Mouse (Mus musculus) frontal cortex, adult (tissue): ENCODE results near the gene Cfap20.

Experiments used
- ATAC-seq: cut with Nextera tagmentation; 2 replicates; pipeline ENCODE4 v1.9.2; 2017; ENCODE audit warnings: mild to moderate bottlenecking, moderate library complexity, mixed read lengths; ENCODE audit not compliant: low TSS enrichment

The Cfap20 gene

DNA sequence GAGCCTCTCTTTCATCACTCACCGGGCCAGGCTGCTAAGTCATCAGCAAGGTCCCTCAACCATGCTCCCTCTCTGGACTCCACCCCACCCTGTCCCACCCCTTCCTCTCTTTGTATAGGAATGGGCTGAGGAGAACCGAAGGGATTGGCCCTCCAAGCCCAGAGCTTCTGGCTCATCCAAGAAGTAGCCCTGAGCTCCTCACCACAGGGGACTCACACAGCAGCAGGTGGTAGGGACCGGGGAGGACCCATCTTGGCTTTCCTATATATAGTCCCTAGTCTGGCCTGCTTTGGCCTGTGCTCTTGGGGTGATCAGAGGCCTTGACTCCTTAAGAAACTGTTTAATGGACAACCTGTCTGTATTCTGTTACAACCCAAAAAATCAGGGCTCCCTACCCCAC, 60.2 kb downstream of the Cfap20 start:
- no peak for ATAC-seq

DNA sequence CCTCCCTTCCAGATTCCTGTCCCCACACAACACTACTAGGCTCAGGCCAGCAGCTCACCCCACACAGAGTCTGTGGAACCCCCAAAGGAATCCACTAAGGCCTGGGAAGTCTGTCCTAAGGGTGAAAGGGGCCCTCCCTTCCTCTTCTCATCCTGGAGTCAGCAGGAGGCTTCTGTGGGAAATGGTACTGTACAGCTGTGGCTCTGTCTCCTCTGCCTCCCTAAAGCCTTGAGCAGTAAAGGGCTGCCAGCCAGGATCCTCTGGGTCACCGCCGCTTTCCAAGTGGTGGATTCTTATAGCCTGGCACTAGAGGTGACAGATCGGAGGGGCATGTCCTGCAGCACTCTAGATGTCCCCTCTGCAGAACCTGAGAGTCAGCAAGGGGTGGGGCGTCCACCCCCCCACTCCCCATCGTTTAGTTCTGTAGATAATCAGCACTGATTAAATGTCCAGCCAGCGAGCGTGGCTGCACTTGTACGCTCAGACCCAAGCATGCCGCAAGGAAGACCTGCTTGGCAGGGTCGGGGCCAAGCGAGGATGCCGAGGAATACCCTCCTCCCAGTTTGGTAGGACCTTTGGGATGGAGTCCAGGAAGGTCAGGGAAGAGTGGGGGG, 61.2 kb downstream of the Cfap20 start:
- no peak for ATAC-seq
